Mouse (Mus musculus): Measurements from ENCODE around the gene Atp13a1. TPM values are rescaled to one million over a fixed set of nuclear protein-coding genes. Genes with fewer than 3 reads are reported as not detected.

Atp13a1 gene
- polyA plus RNA-seq, 1 experiment from 2014 or later = 59.0 TPM

DNA sequence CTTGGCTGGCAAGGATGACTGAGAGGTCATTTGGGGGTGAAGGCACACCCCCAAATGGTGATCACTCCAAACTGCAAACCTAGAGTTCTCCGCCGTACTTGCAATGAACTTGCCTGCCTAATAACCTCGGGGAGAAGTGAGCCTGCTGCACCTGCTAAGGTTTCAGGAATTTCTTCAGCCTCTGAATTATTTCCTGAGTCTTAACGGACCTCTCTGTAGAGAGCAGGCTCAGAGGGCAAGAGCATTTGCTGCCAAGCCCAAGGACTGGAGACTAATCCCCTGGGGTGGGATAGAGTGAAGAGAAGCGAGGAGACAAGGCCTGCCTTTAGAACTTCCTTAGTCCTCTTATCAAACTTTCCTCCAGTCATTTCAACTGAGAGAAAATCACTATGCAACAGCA is 1.2 kb upstream of the Atp13a1 start:
- Histone ChIP-seq H3K9me3 (no peaks in the 10 kb centered on the region), H3K27me3 (ENCODE audit: poor library complexity, severe bottlenecking) (no peaks in the 10 kb centered on the region), H3K36me3 (replicated peaks) (peaks cover 21% of the 10 kb centered on the region), H3K4me3 (peak overlapping the region; percentile 87; the same call in 1 of the 2 replicates), H3K4me1 (peaks cover 28% of the 10 kb centered on the region), H3K27ac (no peak overlapping the region)
- WGBS = 79% methylated on average over 5 of the region's 5 CpGs
- no peak for DNase-seq (ENCODE audit: extremely low spot score, low spot score)

DNA sequence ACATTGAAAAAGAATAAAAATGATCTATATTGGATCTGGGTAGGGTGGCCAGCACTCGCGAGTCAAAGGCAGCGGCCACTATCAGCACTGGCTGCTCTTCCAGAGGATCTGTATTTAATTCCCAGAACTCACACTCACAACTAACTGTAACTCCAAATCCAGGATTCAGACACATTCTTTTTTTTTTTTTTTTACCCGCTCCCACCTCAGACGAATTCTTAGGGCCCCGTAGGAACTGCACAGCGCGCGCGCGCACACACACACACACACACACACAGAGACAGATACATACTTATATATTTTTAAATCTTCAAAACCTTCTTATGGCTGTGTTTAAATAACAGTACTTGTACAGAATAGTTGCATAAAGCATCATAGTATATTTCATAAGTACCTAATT is 599 bp upstream of the Atp13a1 start:
- Histone ChIP-seq H3K27ac (peak overlapping the region; percentile 97), H3K9me3 (no peaks in the 10 kb centered on the region), H3K4me1 (peaks cover 28% of the 10 kb centered on the region), H3K27me3 (ENCODE audit: poor library complexity, severe bottlenecking) (no peaks in the 10 kb centered on the region), H3K4me3 (peak overlapping the region; percentile 87), H3K36me3 (replicated peaks) (peaks cover 27% of the 10 kb centered on the region)
- DNase-seq (ENCODE audit: extremely low spot score, low spot score) = no peak
- WGBS = 41% methylated on average over 11 of the region's 11 CpGs

DNA sequence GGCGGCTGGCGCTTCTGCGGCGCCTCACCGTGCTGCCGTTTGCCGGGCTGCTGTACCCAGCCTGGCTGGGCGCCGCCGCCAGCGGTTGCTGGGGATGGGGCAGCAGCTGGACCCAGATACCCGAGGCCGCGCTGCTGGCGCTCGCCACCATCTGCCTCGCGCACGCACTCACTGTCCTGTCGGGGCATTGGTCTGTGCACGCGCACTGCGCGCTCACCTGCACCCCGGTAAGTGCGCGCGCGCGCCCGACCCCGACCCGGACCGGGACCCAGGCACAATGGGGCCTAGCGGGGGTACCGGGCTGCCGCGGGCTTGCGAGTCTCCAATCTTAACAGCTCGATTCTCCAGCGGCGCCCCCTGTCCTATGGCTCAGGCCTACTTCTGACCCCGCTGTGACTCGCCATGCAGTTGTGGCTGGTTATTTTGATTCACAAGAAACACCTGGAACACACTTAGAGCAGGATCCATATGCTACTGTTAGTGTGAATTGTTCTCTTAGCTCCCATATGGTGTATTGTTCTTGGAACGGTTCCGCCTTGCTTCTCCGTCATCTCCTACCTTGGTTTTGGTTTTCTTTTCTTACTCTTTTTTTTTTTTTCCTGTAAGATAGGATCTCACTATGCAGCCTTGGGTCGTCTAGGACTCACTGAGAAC is 579 bp downstream of the Atp13a1 start:
- peaks cover 39% of the 10 kb centered on the region for H3K36me3 ChIP-seq (replicated peaks)
- no peaks in the 10 kb centered on the region for H3K27me3 ChIP-seq (ENCODE audit: poor library complexity, severe bottlenecking)
- peaks cover 28% of the 10 kb centered on the region for H3K4me1 ChIP-seq
- no peaks in the 10 kb centered on the region for H3K9me3 ChIP-seq
- peak overlapping the region; percentile 97 for H3K27ac ChIP-seq
- under 1% methylated on average over 48 of the region's 48 CpGs for WGBS
- peak overlapping the region; percentile 87 for H3K4me3 ChIP-seq
- DNase-seq (ENCODE audit: extremely low spot score, low spot score) = peak; percentile 53

DNA sequence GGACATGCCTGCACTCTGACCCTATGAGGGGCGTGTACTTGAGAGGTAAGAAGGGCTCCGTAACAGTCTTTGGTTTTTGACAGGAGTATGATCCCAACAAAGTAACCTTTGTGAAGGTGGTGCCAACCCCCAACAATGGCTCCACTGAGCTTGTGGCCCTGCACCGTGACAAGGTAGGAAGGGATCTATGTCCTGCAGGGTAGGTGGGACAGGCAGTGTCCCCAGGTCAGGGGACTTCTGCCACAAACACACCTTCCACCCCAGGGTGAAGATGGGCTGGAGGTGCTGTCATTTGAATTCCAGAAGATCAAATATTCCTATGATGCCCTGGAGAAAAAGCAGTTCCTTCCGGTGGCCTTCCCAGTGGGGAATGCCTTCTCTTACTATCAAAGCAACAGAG is 2.7 kb downstream of the Atp13a1 start:
- no peaks in the 10 kb centered on the region for H3K27me3 ChIP-seq (ENCODE audit: poor library complexity, severe bottlenecking)
- peaks cover 60% of the 10 kb centered on the region for H3K36me3 ChIP-seq (replicated peaks)
- H3K4me3 ChIP-seq = no peak overlapping the region
- no peaks in the 10 kb centered on the region for H3K9me3 ChIP-seq
- no peak for DNase-seq (ENCODE audit: extremely low spot score, low spot score)
- no peak overlapping the region for H3K27ac ChIP-seq
- 93% methylated on average over 4 of the region's 4 CpGs for WGBS
- peaks cover 28% of the 10 kb centered on the region for H3K4me1 ChIP-seq

DNA sequence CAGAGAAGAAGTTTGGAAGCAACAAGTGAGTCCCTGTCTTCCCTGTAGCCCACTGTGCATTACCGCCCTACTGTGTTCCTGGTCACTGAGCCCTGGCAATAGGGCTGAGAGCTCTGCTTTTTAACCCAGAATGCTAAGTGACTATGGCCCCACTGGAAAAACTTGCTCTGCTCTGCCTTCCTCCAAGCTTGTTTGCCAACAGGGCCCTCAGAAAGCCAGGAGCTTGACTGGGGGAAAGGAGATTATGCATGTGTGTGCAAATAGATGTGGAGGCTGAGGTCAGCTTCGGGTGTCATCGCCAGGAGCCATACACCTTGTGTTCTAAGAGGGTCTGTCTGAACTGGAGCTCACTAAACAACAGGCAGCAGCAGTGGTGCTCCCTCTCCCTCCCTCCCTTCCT is 3.1 kb downstream of the Atp13a1 start:
- 95% methylated on average over 3 of the region's 3 CpGs for WGBS
- Histone ChIP-seq H3K27me3 (ENCODE audit: poor library complexity, severe bottlenecking) (no peaks in the 10 kb centered on the region), H3K4me3 (no peak overlapping the region), H3K4me1 (peaks cover 28% of the 10 kb centered on the region), H3K27ac (no peak overlapping the region), H3K9me3 (no peaks in the 10 kb centered on the region), H3K36me3 (replicated peaks) (peaks cover 65% of the 10 kb centered on the region)
- DNase-seq (ENCODE audit: extremely low spot score, low spot score) = no peak

DNA sequence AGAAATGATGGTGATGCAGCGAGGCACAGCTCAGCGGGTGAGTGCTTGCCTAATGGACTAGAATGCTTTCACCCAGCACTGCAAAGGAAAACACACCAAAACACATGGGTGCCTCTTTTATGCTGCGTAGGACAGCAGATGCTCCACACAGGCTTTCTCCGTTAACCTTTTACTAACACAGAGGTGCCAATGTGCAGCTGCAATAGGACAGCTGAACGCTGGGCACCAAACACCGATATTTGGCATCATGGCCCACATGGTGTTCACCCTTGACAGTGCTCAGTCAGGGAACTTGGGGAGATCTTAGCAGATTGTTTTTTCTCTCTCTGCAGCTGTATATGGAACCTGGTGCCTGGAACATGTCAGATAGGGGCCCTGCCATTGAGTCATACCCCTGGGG is 3.9 kb downstream of the Atp13a1 start:
- peaks cover 73% of the 10 kb centered on the region for H3K36me3 ChIP-seq (replicated peaks)
- peaks cover 25% of the 10 kb centered on the region for H3K4me1 ChIP-seq
- H3K27ac ChIP-seq = no peak overlapping the region
- DNase-seq (ENCODE audit: extremely low spot score, low spot score) = no peak
- no peaks in the 10 kb centered on the region for H3K9me3 ChIP-seq
- 94% methylated on average over 6 of the region's 6 CpGs for WGBS
- H3K27me3 ChIP-seq (ENCODE audit: poor library complexity, severe bottlenecking) = no peaks in the 10 kb centered on the region
- H3K4me3 ChIP-seq = no peak overlapping the region

DNA sequence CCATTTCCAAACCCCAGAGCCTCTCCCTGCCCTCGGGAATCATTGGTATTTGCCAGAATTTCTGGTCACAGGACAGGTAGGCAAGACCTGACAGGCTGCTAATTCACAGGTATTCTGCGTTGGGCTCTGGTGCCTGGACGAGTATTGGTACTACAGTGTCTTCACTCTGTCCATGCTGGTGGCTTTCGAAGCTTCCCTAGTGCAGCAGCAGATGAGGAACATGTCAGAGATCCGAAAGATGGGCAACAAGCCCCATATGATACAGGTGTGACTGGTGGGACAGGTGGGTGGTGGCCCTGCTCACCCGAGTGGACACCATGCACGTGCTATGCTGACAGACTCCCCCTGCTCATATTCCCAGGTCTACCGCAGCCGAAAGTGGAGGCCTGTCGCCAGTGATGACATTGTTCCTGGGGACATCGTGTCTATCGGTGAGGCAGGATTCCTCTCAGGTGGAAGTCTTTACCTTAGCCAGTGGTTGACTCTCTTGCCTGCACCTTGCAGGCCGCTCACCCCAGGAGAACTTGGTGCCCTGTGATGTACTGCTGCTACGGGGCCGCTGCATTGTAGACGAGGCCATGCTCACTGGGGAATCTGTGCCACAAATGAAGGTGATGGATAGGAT is 5.9 kb downstream of the Atp13a1 start:
- Histone ChIP-seq H3K4me1 (peaks cover 18% of the 10 kb centered on the region), H3K9me3 (no peaks in the 10 kb centered on the region), H3K36me3 (replicated peaks) (peaks cover 92% of the 10 kb centered on the region), H3K27ac (no peak overlapping the region), H3K4me3 (no peak overlapping the region), H3K27me3 (ENCODE audit: poor library complexity, severe bottlenecking) (no peaks in the 10 kb centered on the region)
- WGBS = 94% methylated on average over 16 of the region's 16 CpGs
- DNase-seq (ENCODE audit: extremely low spot score, low spot score) = no peak

DNA sequence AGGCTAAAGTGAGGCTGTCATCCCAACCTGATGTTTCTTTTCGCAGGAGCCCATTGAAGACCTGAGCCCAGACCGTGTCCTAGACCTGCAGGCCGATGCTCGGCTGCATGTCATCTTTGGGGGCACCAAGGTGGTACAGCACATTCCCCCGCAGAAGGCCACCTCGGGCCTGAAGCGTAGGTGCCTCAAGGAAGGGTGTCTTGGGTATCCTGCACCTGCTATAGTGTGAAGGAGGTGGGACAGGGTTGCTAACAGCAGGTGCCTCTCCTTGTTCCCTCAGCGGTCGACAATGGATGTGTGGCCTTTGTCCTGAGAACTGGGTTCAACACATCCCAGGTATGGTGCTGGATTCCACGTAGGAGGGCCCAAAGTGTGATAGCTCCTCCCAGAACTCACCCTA is 6.7 kb downstream of the Atp13a1 start:
- Histone ChIP-seq H3K4me3 (no peak overlapping the region), H3K9me3 (no peaks in the 10 kb centered on the region), H3K36me3 (replicated peaks) (peaks cover 100% of the 10 kb centered on the region), H3K27ac (no peak overlapping the region), H3K27me3 (ENCODE audit: poor library complexity, severe bottlenecking) (no peaks in the 10 kb centered on the region), H3K4me1 (peaks cover 10% of the 10 kb centered on the region)
- DNase-seq (ENCODE audit: extremely low spot score, low spot score) = no peak
- WGBS = 92% methylated on average over 10 of the region's 10 CpGs

DNA sequence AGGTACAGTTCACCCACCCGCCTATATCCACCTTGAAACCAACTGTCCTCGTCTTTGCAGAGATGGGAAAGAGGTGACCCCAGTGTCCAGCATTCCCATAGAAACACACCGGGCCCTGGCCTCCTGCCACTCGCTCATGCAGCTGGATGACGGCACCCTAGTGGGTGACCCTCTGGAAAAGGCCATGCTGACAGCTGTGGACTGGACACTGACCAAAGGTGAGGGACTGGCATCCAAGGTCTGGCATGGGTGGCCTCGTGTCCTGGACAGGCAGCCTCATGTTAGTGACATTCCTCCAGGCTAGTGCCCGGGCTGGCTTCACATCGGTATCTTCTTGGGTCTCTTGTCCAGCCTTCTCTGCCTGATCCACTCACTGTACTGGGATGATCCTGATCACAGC is 8.3 kb downstream of the Atp13a1 start:
- Histone ChIP-seq H3K9me3 (no peaks in the 10 kb centered on the region), H3K4me3 (no peak overlapping the region), H3K27me3 (ENCODE audit: poor library complexity, severe bottlenecking) (no peaks in the 10 kb centered on the region), H3K36me3 (replicated peaks) (peaks cover 100% of the 10 kb centered on the region), H3K27ac (no peak overlapping the region), H3K4me1 (no peaks in the 10 kb centered on the region)
- 93% methylated on average over 8 of the region's 8 CpGs for WGBS
- DNase-seq (ENCODE audit: extremely low spot score, low spot score) = no peak

DNA sequence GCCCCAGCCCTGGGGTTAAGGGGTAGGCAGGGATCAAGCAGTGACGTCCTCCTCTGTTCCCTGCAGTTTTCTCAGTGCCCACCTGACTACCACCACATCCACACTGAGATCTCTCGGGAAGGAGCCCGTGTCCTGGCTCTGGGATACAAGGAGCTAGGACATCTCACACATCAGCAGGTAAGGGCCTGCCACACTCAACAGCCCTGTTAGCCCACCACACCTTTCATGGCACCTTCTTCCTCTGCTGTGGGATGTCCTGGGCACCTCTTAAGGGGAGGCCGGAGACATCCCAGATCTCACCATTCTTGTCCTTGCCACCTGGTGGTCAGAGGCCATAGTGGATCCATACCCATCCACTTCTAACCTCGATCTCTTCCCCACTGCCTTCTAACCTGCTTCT is 9.0 kb downstream of the Atp13a1 start:
- no peaks in the 10 kb centered on the region for H3K27me3 ChIP-seq (ENCODE audit: poor library complexity, severe bottlenecking)
- no peak overlapping the region for H3K4me3 ChIP-seq
- peaks cover 99% of the 10 kb centered on the region for H3K36me3 ChIP-seq (replicated peaks)
- no peaks in the 10 kb centered on the region for H3K9me3 ChIP-seq
- no peaks in the 10 kb centered on the region for H3K4me1 ChIP-seq
- DNase-seq (ENCODE audit: extremely low spot score, low spot score) = no peak
- WGBS = 91% methylated on average over 5 of the region's 5 CpGs
- no peak overlapping the region for H3K27ac ChIP-seq

DNA sequence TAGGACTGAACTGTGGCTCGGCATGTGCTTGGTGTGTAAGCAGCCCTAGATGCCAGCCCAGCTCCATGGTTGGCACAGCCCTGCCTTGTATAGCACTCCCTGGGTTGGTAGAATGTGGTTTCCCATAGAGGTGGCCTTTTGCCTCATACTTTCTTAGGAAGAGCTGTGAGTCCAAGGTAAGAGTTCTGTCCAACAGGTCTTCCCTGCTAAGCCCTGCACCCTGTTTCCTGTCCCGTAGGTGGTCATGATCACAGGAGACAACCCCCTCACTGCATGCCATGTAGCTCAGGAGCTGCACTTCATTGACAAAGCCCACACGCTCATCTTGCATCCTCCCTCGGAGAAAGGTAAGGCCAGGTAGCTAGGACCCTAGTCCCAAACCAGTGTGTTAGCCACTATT is 10.8 kb downstream of the Atp13a1 start:
- Histone ChIP-seq H3K4me1 (no peaks in the 10 kb centered on the region), H3K27me3 (ENCODE audit: poor library complexity, severe bottlenecking) (no peaks in the 10 kb centered on the region), H3K27ac (no peak overlapping the region), H3K36me3 (replicated peaks) (peaks cover 99% of the 10 kb centered on the region), H3K9me3 (no peaks in the 10 kb centered on the region), H3K4me3 (no peak overlapping the region)
- DNase-seq (ENCODE audit: extremely low spot score, low spot score) = no peak
- 97% methylated on average over 4 of the region's 4 CpGs for WGBS

DNA sequence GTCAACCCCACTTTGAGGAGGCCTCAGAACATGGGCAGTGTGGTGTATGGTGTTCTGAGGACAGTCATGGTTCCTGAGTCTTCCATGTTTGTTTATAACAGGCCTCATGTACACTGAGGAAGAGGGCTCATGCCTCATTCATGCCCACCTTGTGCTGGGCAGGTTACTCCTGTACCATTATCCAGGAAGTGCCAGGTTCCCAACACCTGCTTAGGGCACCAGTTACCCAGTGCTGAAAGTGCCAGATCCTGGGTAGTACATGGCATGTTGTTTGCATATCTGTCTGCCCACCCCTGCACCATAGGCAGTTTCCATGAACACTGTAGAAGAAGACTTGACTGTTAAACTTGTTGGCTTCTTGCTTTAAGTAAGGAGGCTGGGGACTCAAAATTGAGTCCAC is 11.3 kb downstream of the Atp13a1 start:
- Histone ChIP-seq H3K9me3 (no peaks in the 10 kb centered on the region), H3K36me3 (replicated peaks) (peaks cover 99% of the 10 kb centered on the region)

DNA sequence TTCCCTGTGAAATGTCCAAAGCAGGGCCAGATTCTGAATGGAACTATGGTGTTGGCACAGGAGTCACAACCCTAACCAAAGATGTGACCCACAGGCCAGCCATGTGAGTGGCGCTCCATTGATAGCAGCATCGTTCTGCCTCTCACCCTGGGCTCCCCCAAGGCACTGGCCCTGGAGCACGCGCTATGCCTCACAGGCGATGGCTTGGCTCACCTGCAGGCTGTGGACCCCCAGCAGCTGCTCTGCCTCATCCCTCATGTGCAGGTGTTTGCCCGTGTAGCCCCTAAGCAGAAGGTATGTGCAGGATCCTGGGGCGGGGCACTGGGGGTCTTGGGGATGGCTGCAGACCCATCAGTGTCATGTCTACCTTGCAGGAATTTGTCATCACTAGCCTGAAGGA is 12.4 kb downstream of the Atp13a1 start:
- Histone ChIP-seq H3K4me1 (peaks cover 4% of the 10 kb centered on the region), H3K36me3 (replicated peaks) (peaks cover 99% of the 10 kb centered on the region), H3K9me3 (no peaks in the 10 kb centered on the region), H3K27me3 (ENCODE audit: poor library complexity, severe bottlenecking) (no peaks in the 10 kb centered on the region), H3K27ac (no peak overlapping the region), H3K4me3 (no peak overlapping the region)
- 95% methylated on average over 7 of the region's 7 CpGs for WGBS
- no peak for DNase-seq (ENCODE audit: extremely low spot score, low spot score)

More for the DNA sequence above, 11.3 kb downstream of the Atp13a1 start:
- DNase-seq (ENCODE audit: extremely low spot score, low spot score) = no peak
- Histone ChIP-seq H3K4me1 (no peaks in the 10 kb centered on the region), H3K27ac (no peak overlapping the region), H3K27me3 (ENCODE audit: poor library complexity, severe bottlenecking) (no peaks in the 10 kb centered on the region), H3K4me3 (no peak overlapping the region)

All from forebrain, embryonic 10.5 days (tissue).